Mouse (Mus musculus): Measurements from ENCODE around the gene Ttc28. TPM values are rescaled to one million over a fixed set of nuclear protein-coding genes. Genes with fewer than 3 reads are reported as not detected.

Gene Ttc28
- polyA plus RNA-seq, 1 experiment = 4.8 TPM

DNA sequence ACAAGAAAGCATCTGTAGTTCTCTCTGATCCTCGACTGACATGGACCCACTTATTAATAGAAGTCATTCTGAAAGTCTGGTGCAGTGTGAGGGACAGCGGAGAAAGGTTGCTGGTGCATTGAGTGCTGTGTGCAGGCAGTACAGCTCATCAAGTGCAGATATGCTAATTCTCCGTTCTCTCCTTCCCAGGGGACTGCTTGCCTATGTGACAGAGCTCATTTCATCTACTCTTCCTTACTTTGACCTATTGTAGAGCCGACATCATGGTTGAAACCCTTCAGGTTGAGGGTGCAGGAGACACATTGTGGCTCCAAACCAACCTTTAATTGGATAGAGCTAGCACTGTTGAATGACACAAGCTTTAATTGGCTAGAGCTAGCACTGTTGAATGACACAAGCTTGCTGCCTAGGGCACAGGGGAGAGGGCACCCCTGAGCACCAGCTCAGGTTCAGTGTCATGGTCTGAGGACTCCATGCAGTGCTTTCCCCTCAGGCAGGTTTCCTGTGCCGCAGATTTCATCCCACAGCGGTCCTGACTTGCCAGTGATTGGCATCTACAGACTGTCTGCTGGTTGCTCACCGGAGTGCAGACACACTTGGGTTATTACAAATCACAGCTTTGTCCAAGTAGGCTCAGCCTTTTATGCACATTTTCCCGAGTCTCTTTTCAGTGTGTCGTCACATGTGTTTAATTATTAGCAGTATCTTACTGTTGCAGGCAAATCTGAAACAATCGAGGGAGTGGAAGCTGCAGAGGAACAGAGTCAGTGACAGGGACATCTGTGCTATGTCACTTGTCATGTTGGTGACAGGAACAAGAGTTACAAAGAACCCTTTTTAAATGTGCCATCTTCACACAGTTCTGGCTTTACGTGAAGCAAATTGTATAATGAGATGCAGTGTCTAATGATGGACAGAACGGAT is 69.1 kb downstream of the Ttc28 start:
- no peak for DNase-seq
- Histone ChIP-seq H3K4me3 (ENCODE audit: control insufficient read depth, insufficient read depth, low read length) (no peak overlapping the region), H3K4me1 (replicated peaks; ENCODE audit: control insufficient read depth, insufficient read depth, low read length) (no peaks in the 10 kb centered on the region), H3K36me3 (ENCODE audit: control insufficient read depth, insufficient read depth, low read length) (no peaks in the 10 kb centered on the region), H3K27me3 (ENCODE audit: control insufficient read depth, insufficient read depth, low read length) (no peaks in the 10 kb centered on the region), H3K27ac (ENCODE audit: control insufficient read depth, insufficient read depth, low read length) (no peak overlapping the region)
- no peak for TF ChIP-seq CTCF (IDR thresholded peaks at IDR 0.05; ENCODE audit: borderline replicate concordance, control insufficient read depth, extremely low read depth, insufficient read depth, low read length, poor library complexity)
- TF ChIP-seq POLR2A (IDR thresholded peaks at IDR 0.05; ENCODE audit: control insufficient read depth, extremely low read depth, insufficient read depth, low read length, poor library complexity) = no peak
- WGBS = 93% methylated on average over 12 of the region's 12 CpGs

GRCm38 (mm10) chr5:110949791-110950190 is 70.2 kb downstream of the Ttc28 start:
- H3K4me3 ChIP-seq (ENCODE audit: control insufficient read depth, insufficient read depth, low read length) = no peak overlapping the region
- no peaks in the 10 kb centered on the region for H3K4me1 ChIP-seq (replicated peaks; ENCODE audit: control insufficient read depth, insufficient read depth, low read length)
- H3K27ac ChIP-seq (ENCODE audit: control insufficient read depth, insufficient read depth, low read length) = no peak overlapping the region
- DNase-seq = no peak
- TF ChIP-seq CTCF (IDR thresholded peaks at IDR 0.05; ENCODE audit: borderline replicate concordance, control insufficient read depth, extremely low read depth, insufficient read depth, low read length, poor library complexity) (no peak), POLR2A (IDR thresholded peaks at IDR 0.05; ENCODE audit: control insufficient read depth, extremely low read depth, insufficient read depth, low read length, poor library complexity) (no peak)
- 81% methylated on average over 3 of the region's 3 CpGs for WGBS
- no peaks in the 10 kb centered on the region for H3K27me3 ChIP-seq (ENCODE audit: control insufficient read depth, insufficient read depth, low read length)
- no peaks in the 10 kb centered on the region for H3K36me3 ChIP-seq (ENCODE audit: control insufficient read depth, insufficient read depth, low read length)

GRCm38 (mm10) chr5:110958196-110958595 is 78.6 kb downstream of the Ttc28 start:
- DNase-seq = no peak
- Histone ChIP-seq H3K36me3 (ENCODE audit: control insufficient read depth, insufficient read depth, low read length) (no peaks in the 10 kb centered on the region), H3K27me3 (ENCODE audit: control insufficient read depth, insufficient read depth, low read length) (no peaks in the 10 kb centered on the region), H3K27ac (ENCODE audit: control insufficient read depth, insufficient read depth, low read length) (no peak overlapping the region), H3K4me1 (replicated peaks; ENCODE audit: control insufficient read depth, insufficient read depth, low read length) (no peaks in the 10 kb centered on the region), H3K4me3 (ENCODE audit: control insufficient read depth, insufficient read depth, low read length) (no peak overlapping the region)
- 97% methylated on average over 4 of the region's 4 CpGs for whole genome bisulfite sequencing
- TF ChIP-seq CTCF (IDR thresholded peaks at IDR 0.05; ENCODE audit: borderline replicate concordance, control insufficient read depth, extremely low read depth, insufficient read depth, low read length, poor library complexity) (no peak), POLR2A (IDR thresholded peaks at IDR 0.05; ENCODE audit: control insufficient read depth, extremely low read depth, insufficient read depth, low read length, poor library complexity) (no peak)

- no peak for DNase-seq
Observed at GRCm38 (mm10) chr5:110960067-110960466, 80.5 kb downstream of the Ttc28 start.

DNA sequence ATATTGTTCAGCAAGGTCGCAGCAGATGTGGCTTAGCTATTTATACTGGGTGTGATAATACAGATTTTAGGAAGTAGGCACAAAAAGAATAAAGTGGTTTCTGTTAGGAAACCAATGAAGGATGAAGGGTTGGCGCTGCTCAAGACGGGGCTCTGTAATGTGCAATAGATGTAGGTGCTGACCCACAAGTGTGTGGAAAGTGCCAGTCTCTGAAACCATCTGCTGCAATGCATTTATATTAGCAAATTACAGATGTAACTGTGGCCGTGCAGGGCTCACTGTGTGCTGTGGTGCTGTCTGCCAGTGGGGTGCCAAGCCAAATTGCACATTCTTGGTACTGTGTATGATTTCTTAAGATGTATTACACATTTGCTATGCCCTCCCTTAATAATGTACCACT is 81.3 kb downstream of the Ttc28 start:
- no peaks in the 10 kb centered on the region for H3K27me3 ChIP-seq (ENCODE audit: control insufficient read depth, insufficient read depth, low read length)
- H3K4me3 ChIP-seq (ENCODE audit: control insufficient read depth, insufficient read depth, low read length) = no peak overlapping the region
- no peaks in the 10 kb centered on the region for H3K36me3 ChIP-seq (ENCODE audit: control insufficient read depth, insufficient read depth, low read length)
- TF ChIP-seq POLR2A (IDR thresholded peaks at IDR 0.05; ENCODE audit: control insufficient read depth, extremely low read depth, insufficient read depth, low read length, poor library complexity) = no peak
- TF ChIP-seq CTCF (IDR thresholded peaks at IDR 0.05; ENCODE audit: borderline replicate concordance, control insufficient read depth, extremely low read depth, insufficient read depth, low read length, poor library complexity) = no peak
- no peak overlapping the region for H3K27ac ChIP-seq (ENCODE audit: control insufficient read depth, insufficient read depth, low read length)
- no peak for DNase-seq
- no peaks in the 10 kb centered on the region for H3K4me1 ChIP-seq (replicated peaks; ENCODE audit: control insufficient read depth, insufficient read depth, low read length)
- WGBS = 49% methylated on average over 4 of the region's 4 CpGs

More at GRCm38 (mm10) chr5:110960067-110960466, 80.5 kb downstream of the Ttc28 start:
- Histone ChIP-seq H3K36me3 (ENCODE audit: control insufficient read depth, insufficient read depth, low read length) (no peaks in the 10 kb centered on the region), H3K4me1 (replicated peaks; ENCODE audit: control insufficient read depth, insufficient read depth, low read length) (no peaks in the 10 kb centered on the region), H3K27me3 (ENCODE audit: control insufficient read depth, insufficient read depth, low read length) (no peaks in the 10 kb centered on the region), H3K27ac (ENCODE audit: control insufficient read depth, insufficient read depth, low read length) (no peak overlapping the region), H3K4me3 (ENCODE audit: control insufficient read depth, insufficient read depth, low read length) (no peak overlapping the region)
- TF ChIP-seq CTCF (IDR thresholded peaks at IDR 0.05; ENCODE audit: borderline replicate concordance, control insufficient read depth, extremely low read depth, insufficient read depth, low read length, poor library complexity) (no peak), POLR2A (IDR thresholded peaks at IDR 0.05; ENCODE audit: control insufficient read depth, extremely low read depth, insufficient read depth, low read length, poor library complexity) (no peak)
- WGBS = 87% methylated on average over 4 of the region's 4 CpGs

- DNase-seq = no peak
- WGBS = 90% methylated on average over 11 of the region's 11 CpGs
- Histone ChIP-seq H3K4me3 (ENCODE audit: control insufficient read depth, insufficient read depth, low read length) (no peak overlapping the region), H3K36me3 (ENCODE audit: control insufficient read depth, insufficient read depth, low read length) (no peaks in the 10 kb centered on the region), H3K27ac (ENCODE audit: control insufficient read depth, insufficient read depth, low read length) (no peak overlapping the region), H3K27me3 (ENCODE audit: control insufficient read depth, insufficient read depth, low read length) (no peaks in the 10 kb centered on the region), H3K4me1 (replicated peaks; ENCODE audit: control insufficient read depth, insufficient read depth, low read length) (no peaks in the 10 kb centered on the region)
- TF ChIP-seq POLR2A (IDR thresholded peaks at IDR 0.05; ENCODE audit: control insufficient read depth, extremely low read depth, insufficient read depth, low read length, poor library complexity) = no peak
- TF ChIP-seq CTCF (IDR thresholded peaks at IDR 0.05; ENCODE audit: borderline replicate concordance, control insufficient read depth, extremely low read depth, insufficient read depth, low read length, poor library complexity) = no peak
Observed at GRCm38 (mm10) chr5:110967483-110968055, 88.0 kb downstream of the Ttc28 start.
